Mouse (Mus musculus): ENCODE results near the gene Triap1. TPM values are rescaled to one million over a fixed set of nuclear protein-coding genes. Genes with fewer than 3 reads are reported as not detected.
"Not testable (repeated sequence)": the region's sequence is repeated elsewhere in the genome, so short reads cannot be mapped to it uniquely, and the experiment has no call there.

Gene Triap1
- polyA plus RNA-seq, 1 experiment = 30.3 TPM

DNA sequence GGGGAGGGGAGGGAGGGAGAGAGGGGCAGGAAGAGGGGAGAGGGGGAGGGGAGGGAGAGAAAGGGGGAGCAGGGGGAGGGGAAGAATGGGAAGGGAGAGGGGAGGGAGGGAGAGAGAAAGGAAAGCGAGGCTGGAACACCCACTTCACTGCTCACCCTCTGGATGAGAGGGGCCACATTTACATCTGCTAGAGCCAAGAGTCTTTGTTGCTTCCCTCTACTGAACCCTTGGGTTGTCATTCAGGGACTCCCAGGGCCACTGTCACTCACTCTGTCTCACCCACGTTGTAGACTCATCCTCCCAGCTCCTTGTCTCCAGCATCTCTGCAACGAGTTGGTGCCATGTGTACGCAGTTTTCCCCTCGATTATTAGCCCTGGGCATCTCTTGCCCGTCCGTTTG lies 21.2 kb downstream of the Triap1 start:
- Histone ChIP-seq H3K27me3 (ENCODE audit: control insufficient read depth, insufficient read depth, low read length) (no peaks in the 10 kb centered on the region), H3K4me3 (replicated peaks; ENCODE audit: insufficient read depth, low read depth, low read length) (no peak overlapping the region), H3K4me1 (ENCODE audit: control insufficient read depth, insufficient read depth, low read length) (no peaks in the 10 kb centered on the region), H3K27ac (ENCODE audit: insufficient read depth, low read length) (no peak overlapping the region)
- no peak for DNase-seq
- 23% methylated on average over 7 of the region's 7 CpGs for WGBS
- TF ChIP-seq POLR2A (IDR thresholded peaks at IDR 0.05; ENCODE audit: borderline replicate concordance, insufficient read depth, low read length) (no peak), CTCF (IDR thresholded peaks at IDR 0.05; ENCODE audit: borderline replicate concordance, insufficient read depth, low read depth, low read length) (no peak)

DNA sequence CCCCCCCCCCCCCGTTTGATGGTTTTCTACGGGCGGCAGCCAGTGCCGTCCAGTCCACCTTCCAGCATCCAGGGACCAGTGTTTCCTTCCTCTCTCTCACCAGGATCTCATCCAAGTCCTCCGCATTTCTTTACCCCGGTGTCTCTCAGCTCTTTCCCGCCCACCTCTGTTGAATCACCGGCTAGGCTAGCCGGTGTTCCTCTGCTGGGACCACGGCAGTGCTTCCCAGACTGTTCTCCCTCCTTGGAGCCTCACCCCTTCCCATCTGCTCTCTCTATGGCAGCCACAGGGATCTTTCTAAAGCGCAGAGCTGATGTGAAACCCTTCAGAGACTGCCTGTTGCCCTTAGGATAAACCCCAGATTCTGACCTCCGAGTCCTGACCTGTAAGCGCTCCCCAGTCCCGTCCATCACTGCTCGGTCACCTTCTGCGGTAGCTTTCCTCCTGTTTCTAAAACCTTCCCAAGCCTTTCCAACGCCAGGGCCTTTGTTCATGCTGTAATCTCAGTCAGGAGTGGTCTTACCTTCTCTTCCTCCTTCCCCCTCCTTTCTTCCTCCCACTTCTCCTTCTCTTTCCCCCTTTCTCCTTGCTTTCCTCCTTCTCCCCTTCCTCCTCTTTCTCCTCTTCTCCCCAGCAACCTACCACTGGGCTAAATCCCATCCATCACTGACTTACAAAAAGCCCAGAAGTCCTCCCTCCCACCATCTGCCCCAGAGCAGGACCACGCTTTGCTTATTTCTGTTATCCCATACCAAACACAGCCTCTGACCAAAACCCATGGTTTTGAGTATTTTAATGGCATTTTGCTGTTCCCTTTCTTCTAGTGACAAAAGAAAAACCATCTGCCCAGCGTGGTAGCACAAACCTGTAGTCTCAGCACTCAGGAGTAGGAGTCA lies 22.0 kb downstream of the Triap1 start:
- no peak overlapping the region for H3K4me3 ChIP-seq (replicated peaks; ENCODE audit: insufficient read depth, low read depth, low read length)
- 29% methylated on average over 19 of the region's 19 CpGs for WGBS
- no peaks in the 10 kb centered on the region for H3K4me1 ChIP-seq (ENCODE audit: control insufficient read depth, insufficient read depth, low read length)
- H3K27ac ChIP-seq (ENCODE audit: insufficient read depth, low read length) = no peak overlapping the region
- H3K27me3 ChIP-seq (ENCODE audit: control insufficient read depth, insufficient read depth, low read length) = no peaks in the 10 kb centered on the region
- no peak for TF ChIP-seq CTCF (IDR thresholded peaks at IDR 0.05; ENCODE audit: borderline replicate concordance, insufficient read depth, low read depth, low read length)
- no peak for TF ChIP-seq POLR2A (IDR thresholded peaks at IDR 0.05; ENCODE audit: borderline replicate concordance, insufficient read depth, low read length)
- no peak for DNase-seq

DNA sequence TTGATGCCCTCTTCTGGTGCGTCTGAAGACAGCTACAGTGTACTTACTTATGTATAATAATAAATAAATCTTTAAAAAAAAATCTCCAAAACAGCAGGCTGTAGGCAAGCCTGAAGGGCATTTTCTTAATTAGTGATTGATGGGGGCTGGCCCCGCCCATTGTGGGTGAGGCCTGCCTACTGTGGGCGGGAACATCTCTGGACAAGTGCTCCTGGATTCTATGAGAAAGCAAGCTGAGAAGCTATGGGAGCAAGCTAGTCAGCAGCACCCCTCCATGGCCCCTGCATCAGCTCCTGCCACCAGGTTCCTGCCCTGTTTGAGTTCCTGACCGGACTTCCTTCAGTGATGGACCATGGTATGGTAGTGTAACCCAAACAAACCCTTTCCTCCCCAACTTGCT lies 23.8 kb downstream of the Triap1 start:
- Histone ChIP-seq H3K27ac (ENCODE audit: insufficient read depth, low read length) (no peak overlapping the region), H3K27me3 (ENCODE audit: control insufficient read depth, insufficient read depth, low read length) (no peaks in the 10 kb centered on the region), H3K4me3 (replicated peaks; ENCODE audit: insufficient read depth, low read depth, low read length) (no peak overlapping the region), H3K4me1 (ENCODE audit: control insufficient read depth, insufficient read depth, low read length) (no peaks in the 10 kb centered on the region)
- no peak for TF ChIP-seq POLR2A (IDR thresholded peaks at IDR 0.05; ENCODE audit: borderline replicate concordance, insufficient read depth, low read length)
- TF ChIP-seq CTCF (IDR thresholded peaks at IDR 0.05; ENCODE audit: borderline replicate concordance, insufficient read depth, low read depth, low read length) = no peak
- 83% methylated on average over 4 of the region's 4 CpGs for WGBS
- DNase-seq = no peak

DNA sequence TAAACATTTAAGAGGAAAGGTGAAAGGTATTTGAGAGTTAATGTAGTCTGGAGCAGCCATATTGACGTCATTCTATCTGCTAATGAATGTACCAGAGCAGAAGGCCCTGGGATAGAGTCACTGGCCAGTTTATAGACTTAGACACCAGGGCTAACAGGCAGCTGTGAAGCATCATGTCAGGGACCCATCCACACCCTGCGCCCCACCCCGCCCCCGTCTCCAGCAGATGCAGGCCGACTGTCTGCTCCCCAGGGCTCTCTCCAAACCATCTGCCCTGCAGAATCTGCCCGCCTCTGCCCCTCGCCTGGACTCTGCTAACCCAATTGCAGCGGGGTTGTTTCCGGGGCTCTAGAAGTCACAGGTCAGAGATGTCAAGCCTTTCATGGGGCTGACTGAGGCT lies 30.7 kb downstream of the Triap1 start:
- H3K27ac ChIP-seq (ENCODE audit: insufficient read depth, low read length) = no peak overlapping the region
- TF ChIP-seq POLR2A (IDR thresholded peaks at IDR 0.05; ENCODE audit: borderline replicate concordance, insufficient read depth, low read length) (no peak), CTCF (IDR thresholded peaks at IDR 0.05; ENCODE audit: borderline replicate concordance, insufficient read depth, low read depth, low read length) (no peak)
- DNase-seq = no peak
- WGBS = 18% methylated on average over 9 of the region's 9 CpGs
- no peak overlapping the region for H3K4me3 ChIP-seq (replicated peaks; ENCODE audit: insufficient read depth, low read depth, low read length)
- no peaks in the 10 kb centered on the region for H3K4me1 ChIP-seq (ENCODE audit: control insufficient read depth, insufficient read depth, low read length)
- no peaks in the 10 kb centered on the region; the same call in 1 of the 2 replicates for H3K27me3 ChIP-seq (ENCODE audit: control insufficient read depth, insufficient read depth, low read length)

DNA sequence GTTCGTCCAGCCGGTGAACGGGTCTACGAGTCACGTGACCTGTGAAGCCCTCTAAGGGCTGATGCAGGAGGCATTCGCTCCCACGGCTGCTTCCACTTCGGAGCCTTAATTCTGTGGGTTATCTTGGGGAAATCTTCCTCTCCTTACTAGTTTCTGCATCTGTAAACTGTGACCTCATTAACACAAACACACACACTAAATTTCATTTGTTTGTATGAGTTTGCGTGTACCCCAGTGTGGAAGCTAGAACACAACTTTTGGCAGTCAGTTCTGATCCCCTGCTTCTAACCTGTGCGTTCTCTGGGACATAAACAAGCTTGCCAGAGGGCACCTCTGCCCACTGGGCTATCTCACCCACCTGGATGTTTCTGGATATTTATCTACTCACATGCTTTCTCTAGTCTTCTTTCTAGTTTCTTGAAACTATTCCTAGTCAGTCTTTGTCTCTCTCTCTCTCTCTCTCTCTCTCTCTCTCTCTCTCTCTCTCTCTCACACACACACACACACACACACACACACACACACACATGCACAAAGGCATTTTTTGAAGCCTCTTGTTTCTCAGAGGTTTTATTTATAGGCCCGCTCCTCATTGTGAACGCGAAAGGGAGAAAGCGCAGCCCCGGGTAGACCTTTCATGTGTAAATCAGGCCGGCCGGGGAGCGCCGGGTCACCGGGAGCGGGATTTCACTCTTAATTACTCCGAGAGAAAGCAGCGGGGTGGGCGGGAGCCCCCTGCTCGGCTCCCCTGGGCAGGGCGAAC lies 32.6 kb downstream of the Triap1 start:
- H3K4me3 ChIP-seq (replicated peaks; ENCODE audit: insufficient read depth, low read depth, low read length) = no peak overlapping the region
- TF ChIP-seq CTCF (IDR thresholded peaks at IDR 0.05; ENCODE audit: borderline replicate concordance, insufficient read depth, low read depth, low read length) = no peak
- TF ChIP-seq POLR2A (IDR thresholded peaks at IDR 0.05; ENCODE audit: borderline replicate concordance, insufficient read depth, low read length) = no peak
- 27% methylated on average over 26 of the region's 26 CpGs for WGBS
- DNase-seq = no peak
- no peaks in the 10 kb centered on the region; the same call in 1 of the 2 replicates for H3K27me3 ChIP-seq (ENCODE audit: control insufficient read depth, insufficient read depth, low read length)
- H3K4me1 ChIP-seq (ENCODE audit: control insufficient read depth, insufficient read depth, low read length) = no peaks in the 10 kb centered on the region
- no peak overlapping the region for H3K27ac ChIP-seq (ENCODE audit: insufficient read depth, low read length)

DNA sequence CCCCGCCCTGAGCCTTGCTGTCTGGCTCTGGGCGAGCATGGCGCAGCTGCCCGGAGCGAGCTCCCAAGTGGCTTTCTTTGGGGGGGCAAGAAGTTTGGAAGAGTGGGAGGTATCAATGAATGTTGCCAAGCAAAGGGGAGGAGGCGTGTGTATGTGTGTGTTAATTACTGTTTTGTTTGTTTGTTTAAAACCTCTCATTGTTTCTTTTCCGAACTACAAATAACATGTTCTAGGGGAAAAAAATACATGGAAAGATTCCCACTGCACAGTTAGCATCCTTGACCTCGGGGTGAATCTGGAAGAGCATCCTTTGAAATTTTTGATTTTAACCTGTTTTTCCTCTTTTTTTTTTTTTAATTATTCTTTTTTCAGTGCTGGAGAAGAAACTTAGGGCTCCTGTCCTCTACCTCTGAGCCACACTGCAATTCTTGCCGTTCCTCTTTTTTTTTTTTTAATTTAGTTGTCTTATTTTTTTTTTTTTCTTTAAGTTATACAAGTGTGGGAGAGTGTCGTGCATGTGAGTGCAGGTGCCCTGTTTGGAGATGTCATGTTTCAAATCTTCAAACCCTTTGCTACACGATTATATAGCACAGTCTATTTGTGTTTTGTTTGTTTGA lies 33.3 kb downstream of the Triap1 start:
- WGBS = 26% methylated on average over 11 of the region's 11 CpGs
- no peak overlapping the region for H3K4me3 ChIP-seq (replicated peaks; ENCODE audit: insufficient read depth, low read depth, low read length)

DNA sequence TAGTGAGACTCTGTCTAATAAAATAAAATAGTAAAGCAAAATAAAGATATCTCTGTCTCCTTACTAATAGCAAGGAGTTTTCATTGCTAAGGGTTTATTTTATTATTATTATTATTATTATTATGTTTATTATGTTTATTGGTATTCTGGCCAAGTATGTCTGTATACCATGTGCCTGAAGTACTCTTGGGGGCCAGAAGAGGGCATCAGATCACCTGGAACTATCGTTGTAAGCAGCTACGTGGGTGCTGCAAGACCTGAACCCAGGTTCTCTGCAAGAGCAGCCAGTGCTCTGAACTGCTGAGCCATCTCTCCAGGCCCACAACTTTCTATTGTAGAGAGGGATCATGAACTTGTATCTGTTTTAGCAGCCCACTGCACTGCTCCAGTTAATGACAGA lies 34.4 kb downstream of the Triap1 start:
- H3K4me3 ChIP-seq (replicated peaks; ENCODE audit: insufficient read depth, low read depth, low read length) = no peak overlapping the region
- no peak overlapping the region for H3K27ac ChIP-seq (ENCODE audit: insufficient read depth, low read length)
- no peaks in the 10 kb centered on the region; the same call in 1 of the 2 replicates for H3K27me3 ChIP-seq (ENCODE audit: control insufficient read depth, insufficient read depth, low read length)
- TF ChIP-seq CTCF (IDR thresholded peaks at IDR 0.05; ENCODE audit: borderline replicate concordance, insufficient read depth, low read depth, low read length) (0 out of 2 replicates have a peak, but pooled peaks have one; percentile 9), POLR2A (IDR thresholded peaks at IDR 0.05; ENCODE audit: borderline replicate concordance, insufficient read depth, low read length) (no peak)
- no peak for DNase-seq
- WGBS = 82% methylated on average over 2 of the region's 2 CpGs
- H3K4me1 ChIP-seq (ENCODE audit: control insufficient read depth, insufficient read depth, low read length) = no peaks in the 10 kb centered on the region

More for the DNA sequence above, 33.3 kb downstream of the Triap1 start:
- TF ChIP-seq CTCF (IDR thresholded peaks at IDR 0.05; ENCODE audit: borderline replicate concordance, insufficient read depth, low read depth, low read length) = no peak
- no peak for TF ChIP-seq POLR2A (IDR thresholded peaks at IDR 0.05; ENCODE audit: borderline replicate concordance, insufficient read depth, low read length)
- Histone ChIP-seq H3K4me1 (ENCODE audit: control insufficient read depth, insufficient read depth, low read length) (no peaks in the 10 kb centered on the region), H3K27ac (ENCODE audit: insufficient read depth, low read length) (no peak overlapping the region), H3K27me3 (ENCODE audit: control insufficient read depth, insufficient read depth, low read length) (no peaks in the 10 kb centered on the region; the same call in 1 of the 2 replicates)
- no peak for DNase-seq

DNA sequence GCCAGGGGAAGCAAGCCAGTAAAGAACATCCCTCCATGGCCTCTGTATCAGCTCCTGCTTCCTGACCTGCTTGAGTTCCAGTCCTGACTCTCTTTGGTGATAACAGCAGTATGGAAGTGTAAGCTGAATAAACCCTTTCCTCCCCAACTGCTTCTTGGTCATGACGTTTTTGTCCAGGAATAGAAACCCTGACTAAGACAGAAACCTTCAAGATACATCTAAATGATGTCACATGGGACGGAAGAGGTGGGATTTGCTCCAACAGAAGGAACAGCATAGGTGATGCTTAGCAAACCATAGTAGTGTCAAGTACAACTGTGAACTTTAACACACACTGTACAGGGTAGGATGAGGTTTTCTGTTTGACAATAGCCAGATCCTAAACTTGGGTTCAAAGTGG lies 37.9 kb downstream of the Triap1 start:
- not testable (repeated sequence) for DNase-seq; H3K27ac ChIP-seq (ENCODE audit: insufficient read depth, low read length); H3K27me3 ChIP-seq (ENCODE audit: control insufficient read depth, insufficient read depth, low read length); H3K4me1 ChIP-seq (ENCODE audit: control insufficient read depth, insufficient read depth, low read length); H3K4me3 ChIP-seq (replicated peaks; ENCODE audit: insufficient read depth, low read depth, low read length)
- WGBS = 86% methylated on average over 2 of the region's 2 CpGs
